Comparison of ENCODE assay signal across 15 mouse cellular contexts in the genomic region with DNA sequence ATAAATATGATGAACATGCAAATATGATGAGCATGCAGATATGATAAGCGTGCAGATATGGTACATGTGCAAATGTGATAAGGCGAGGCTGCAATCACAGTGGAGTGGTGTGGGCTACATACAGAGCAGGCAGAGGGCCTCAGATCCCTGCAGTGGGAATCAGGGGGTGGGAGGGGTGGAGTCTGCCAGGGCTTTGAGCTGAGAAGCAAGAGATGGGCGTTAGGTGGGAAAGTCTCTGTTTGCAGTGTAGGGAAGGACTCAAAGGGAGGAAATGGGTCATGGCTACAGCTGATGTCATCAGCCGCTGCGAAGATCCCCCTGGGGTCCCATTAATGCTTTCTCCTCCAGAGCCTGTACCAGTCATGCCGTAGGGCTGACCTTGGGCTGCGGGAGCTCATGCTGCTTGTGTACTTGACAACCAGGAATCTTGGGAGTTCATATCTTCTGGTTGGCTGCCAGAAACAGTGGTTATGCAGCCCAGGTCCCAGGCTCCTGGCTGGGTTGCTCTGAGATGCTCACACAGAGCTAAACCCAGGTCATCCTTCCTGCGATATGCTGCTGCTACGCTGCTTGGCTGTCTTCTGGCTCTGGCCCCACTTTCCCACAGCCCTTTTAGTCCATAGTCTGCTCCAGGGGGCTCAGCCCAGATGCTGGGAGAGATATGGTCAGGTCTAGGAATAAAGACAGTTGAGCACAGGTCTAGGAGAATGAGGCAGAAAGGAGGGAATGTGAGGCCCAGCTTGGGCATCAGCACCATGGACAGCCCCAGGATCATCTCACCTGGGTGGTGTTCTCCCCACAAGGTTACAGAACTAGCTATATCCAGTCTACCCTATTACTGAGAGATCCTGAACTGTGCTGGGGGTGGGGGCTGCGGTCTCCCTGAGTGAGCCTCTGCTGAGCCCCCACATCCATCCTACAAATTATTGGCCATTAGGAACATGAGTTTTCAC. TPM values are rescaled to one million over a fixed set of nuclear protein-coding genes. Genes with fewer than 3 reads are reported as not detected.
DNase-seq lines count a peak whose midpoint lies in the region; ATAC-seq lines count a peak whose summit lies in the region.
"Had no signal": no experiment of that assay in that cellular context is flagged by ENCODE, and none has a peak within 500 bp of the region (broad histone marks: within the 10 kb centered on the region; RNA-seq: fewer than 3 reads in every experiment).

No protein-coding gene starts in this region.

- no peaks in the 10 kb centered on the region for H3K9me3 ChIP-seq in hindbrain, embryonic 13.5 days
- no peaks in the 10 kb centered on the region for H3K9me3 ChIP-seq in hindbrain, embryonic 11.5 days (ENCODE audit: control insufficient read depth, low read length)
- H3K9me3 ChIP-seq in neural tube, embryonic 12.5 days, result no peaks in the 10 kb centered on the region
- no peaks in the 10 kb centered on the region for H3K9me3 ChIP-seq in limb, embryonic 11.5 days (ENCODE audit: control insufficient read depth, low read length)
- H3K9me3 ChIP-seq: stomach, embryonic 15.5 days had no signal

- no peaks in the 10 kb centered on the region for H3K36me3 ChIP-seq in hindbrain, embryonic 13.5 days
- H3K36me3 ChIP-seq in hindbrain, embryonic 11.5 days (ENCODE audit: control insufficient read depth, insufficient read depth, low read length), result no peaks in the 10 kb centered on the region
- H3K36me3 ChIP-seq in neural tube, embryonic 12.5 days, result no peaks in the 10 kb centered on the region
- no peaks in the 10 kb centered on the region for H3K36me3 ChIP-seq in limb, embryonic 11.5 days (ENCODE audit: control insufficient read depth, insufficient read depth, low read length)
- H3K36me3 ChIP-seq: stomach, embryonic 15.5 days had no signal

- peak; percentile 14; the same call in 1 of the 2 replicates for ATAC-seq in hindbrain, embryonic 13.5 days (ENCODE audit: low FRiP score)
- no peak for ATAC-seq in hindbrain, embryonic 11.5 days (ENCODE audit: low FRiP score)
- 0 out of 2 replicates have a peak, but pooled peaks have one; percentile 8 for ATAC-seq in neural tube, embryonic 12.5 days (ENCODE audit: low FRiP score, low read depth)
- no peak for ATAC-seq in limb, embryonic 11.5 days (ENCODE audit: insufficient number of reproducible peaks, low FRiP score, low TSS enrichment, low read depth)
- no peak for ATAC-seq in monocyte, adult 5-6 weeks (replicated peaks; ENCODE audit: insufficient number of reproducible peaks, low FRiP score, low TSS enrichment, poor library complexity, severe bottlenecking)

- H3K9ac ChIP-seq in hindbrain, embryonic 13.5 days, result no peak overlapping the region
- no peak overlapping the region for H3K9ac ChIP-seq in hindbrain, embryonic 11.5 days (ENCODE audit: low read depth, low read length)
- no peak overlapping the region for H3K9ac ChIP-seq in neural tube, embryonic 12.5 days
- no peak overlapping the region for H3K9ac ChIP-seq in limb, embryonic 11.5 days (ENCODE audit: low read length)
- H3K9ac ChIP-seq: stomach, embryonic 15.5 days had no signal

- no peak overlapping the region for H3K4me3 ChIP-seq in hindbrain, embryonic 13.5 days
- H3K4me3 ChIP-seq in hindbrain, embryonic 11.5 days (ENCODE audit: low read depth, low read length), result no peak overlapping the region
- H3K4me3 ChIP-seq in neural tube, embryonic 12.5 days, result no peak overlapping the region
- H3K4me3 ChIP-seq in limb, embryonic 11.5 days (ENCODE audit: low read depth, low read length), result no peak overlapping the region
- H3K4me3 ChIP-seq: erythroblast, embryonic 14.5 days; stomach, embryonic 15.5 days had no signal

- peaks cover 4% of the 10 kb centered on the region for H3K27me3 ChIP-seq in hindbrain, embryonic 13.5 days
- H3K27me3 ChIP-seq in hindbrain, embryonic 11.5 days (ENCODE audit: control insufficient read depth, insufficient read depth, low read length), result no peaks in the 10 kb centered on the region
- no peaks in the 10 kb centered on the region; the same call in 1 of the 2 replicates for H3K27me3 ChIP-seq in neural tube, embryonic 12.5 days (replicated peaks)
- H3K27me3 ChIP-seq in limb, embryonic 11.5 days (ENCODE audit: control insufficient read depth, insufficient read depth, low read length), result peaks cover 3% of the 10 kb centered on the region; the same call in 1 of the 2 replicates
- H3K27me3 ChIP-seq: stomach, embryonic 15.5 days had no signal

- no peak overlapping the region for H3K4me2 ChIP-seq in hindbrain, embryonic 13.5 days
- H3K4me2 ChIP-seq in hindbrain, embryonic 11.5 days (replicated peaks; ENCODE audit: low read depth, low read length), result no peak overlapping the region
- no peak overlapping the region for H3K4me2 ChIP-seq in neural tube, embryonic 12.5 days (replicated peaks)
- H3K4me2 ChIP-seq in limb, embryonic 11.5 days (ENCODE audit: low read depth, severe bottlenecking), result no peak overlapping the region
- H3K4me2 ChIP-seq: heart, embryonic 11.5 days; stomach, embryonic 15.5 days had no signal

- peak overlapping the region; percentile 24; the same call in 1 of the 2 replicates for H3K27ac ChIP-seq in hindbrain, embryonic 13.5 days
- H3K27ac ChIP-seq in hindbrain, embryonic 11.5 days (ENCODE audit: low read depth, low read length), result no peak overlapping the region
- H3K27ac ChIP-seq in neural tube, embryonic 12.5 days, result no peak overlapping the region
- H3K27ac ChIP-seq in limb, embryonic 11.5 days (replicated peaks; ENCODE audit: low read depth, low read length), result no peak overlapping the region
- H3K27ac ChIP-seq: stomach, embryonic 15.5 days had no signal

- H3K4me1 ChIP-seq in hindbrain, embryonic 13.5 days (replicated peaks), result peaks cover 67% of the 10 kb centered on the region
- 0 out of 2 replicates have a peak, but pooled peaks cover 1% of the 10 kb centered on the region for H3K4me1 ChIP-seq in hindbrain, embryonic 11.5 days (replicated peaks; ENCODE audit: control insufficient read depth, insufficient read depth, low read length)
- peaks cover 25% of the 10 kb centered on the region for H3K4me1 ChIP-seq in neural tube, embryonic 12.5 days
- H3K4me1 ChIP-seq in limb, embryonic 11.5 days (ENCODE audit: control insufficient read depth, insufficient read depth, low read length), result no peaks in the 10 kb centered on the region

- no peak for DNase-seq in hindbrain, embryonic 11.5 days (ENCODE audit: low spot score)
- no peak for DNase-seq in neural tube, embryonic 10.5 days (ENCODE audit: extremely low spot score, low spot score)
- DNase-seq in limb, embryonic 11.5 days (ENCODE audit: low spot score), result peak; percentile 65
- DNase-seq in heart, adult 11 months, result no peak
- DNase-seq: adrenal gland, postnatal 36 days; cerebellum, adult 8-10 months; right cerebral cortex, postnatal 4 days; thymus, postnatal 4 days had no signal

- 69% methylated on average over 10 of the region's 10 CpGs for WGBS in hindbrain, embryonic 13.5 days
- 82% methylated on average over 10 of the region's 10 CpGs for WGBS in hindbrain, embryonic 11.5 days
- WGBS in neural tube, embryonic 12.5 days, result 72% methylated on average over 10 of the region's 10 CpGs
- WGBS in limb, embryonic 11.5 days, result 81% methylated on average over 10 of the region's 10 CpGs

RNA-seq across cellular contexts. Expression of a gene that starts 27.6 kb away (rescaled TPM):
- 24.6 and 26.7 TPM in 2 replicates for polyA plus RNA-seq in hindbrain, embryonic 13.5 days (2015; fragmentation: Nextera tagmentation; extraction: Ambion mirVana)
- polyA plus RNA-seq in hindbrain, embryonic 11.5 days (2014; fragmentation: Nextera tagmentation; extraction: Ambion mirVana), result 1.9 and 3.3 TPM in 2 replicates
- polyA plus RNA-seq in neural tube, embryonic 12.5 days (2016; fragmentation: Nextera tagmentation; extraction: Ambion mirVana), result 27.1 and 27.8 TPM in 2 replicates
- polyA plus RNA-seq in limb, embryonic 11.5 days (2014; fragmentation: Nextera tagmentation; extraction: Ambion mirVana), result 0.11 and 0.24 TPM in 2 replicates
- 0.10 TPM in 1 of 3 replicates, not detected in the others for total RNA-seq in monocyte, adult 5-6 weeks (2017)
- total RNA-seq: neutrophil, adult 5-6 weeks had no signal
- polyA plus RNA-seq: erythroblast, embryonic 14.5 days had no signal

Comparison
In these comparisons a context has a peak if more than half of its experiments do, and no peak if none do; other contexts are left out.
1. ATAC-seq: peak in hindbrain, embryonic 13.5 days (single experiment) and neural tube, embryonic 12.5 days (single experiment); none in hindbrain, embryonic 11.5 days (single experiment), limb, embryonic 11.5 days (single experiment) and monocyte, adult 5-6 weeks (single experiment).